Mouse (Mus musculus) stomach, postnatal 0 days (tissue): ENCODE results near the gene Hint1. TPM values are rescaled to one million over a fixed set of nuclear protein-coding genes. Genes with fewer than 3 reads are reported as not detected.

ENCODE experiments used
- ATAC-seq: fragments of 200-750 bp; cut with Nextera tagmentation; 2 replicates; pipeline ENCODE4 v1.8.0; 2017; ENCODE audit not compliant: low FRiP score, low TSS enrichment
- DNase-seq: peaks from one replicate; pipeline ENCODE4 v3.0.0-alpha.2; 2016; ENCODE audit warnings: low spot score
- H3K27ac ChIP-seq: fragments of 300-500 bp; sonication (generic); replicated peaks from 2 replicates; pipeline ENCODE4 v1.5.1; 2014; ENCODE audit warnings: mild to moderate bottlenecking, control low read depth
- H3K27me3 ChIP-seq: fragments of 300-500 bp; sonication (generic); 2 replicates; pipeline ENCODE4 v1.6.1; 2014; ENCODE audit warnings: low read length; ENCODE audit not compliant: control insufficient read depth, insufficient read depth
- H3K36me3 ChIP-seq: fragments of 300-500 bp; sonication (generic); 2 replicates; pipeline ENCODE4 v1.6.1; 2014; ENCODE audit warnings: low read length, mixed read lengths; ENCODE audit not compliant: control insufficient read depth, insufficient read depth
- H3K4me1 ChIP-seq: fragments of 300-500 bp; sonication (generic); replicated peaks from 2 replicates; pipeline ENCODE4 v1.6.1; 2014; ENCODE audit warnings: antibody characterized with exemption; ENCODE audit not compliant: control insufficient read depth, insufficient read depth
- H3K4me2 ChIP-seq: fragments of 300-500 bp; sonication (generic); replicated peaks from 2 replicates; pipeline ENCODE4 v1.6.1; 2014; ENCODE audit warnings: low read depth, mild to moderate bottlenecking, control low read depth, moderate library complexity
- H3K4me3 ChIP-seq: fragments of 300-500 bp; sonication (generic); 2 replicates; pipeline ENCODE4 v1.5.1; 2014; ENCODE audit warnings: low read depth, low read length, control low read depth
- H3K9ac ChIP-seq: fragments of 300-500 bp; sonication (generic); 2 replicates; pipeline ENCODE4 v1.6.1; 2014; ENCODE audit warnings: mild to moderate bottlenecking, low read length, control low read depth, mixed read lengths
- H3K9me3 ChIP-seq: fragments of 300-500 bp; sonication (generic); 2 replicates; pipeline ENCODE4 v1.6.1; 2016; ENCODE audit warnings: low read length; ENCODE audit not compliant: control insufficient read depth
- CTCF ChIP-seq: IDR thresholded peaks from 2 replicates; pipeline ENCODE4 v1.5.1; 2016; ENCODE audit warnings: antibody characterized with exemption, low read depth, mild to moderate bottlenecking, moderate library complexity
- EP300 ChIP-seq: optimal IDR thresholded peaks from 2 replicates; pipeline ENCODE3; 2016; ENCODE audit warnings: antibody characterized with exemption
- WGBS: fragments of 180-500 bp; shearing (Covaris S2); extraction: QIAGEN DNeasy Blood & Tissue Kit; methylation state at CpG from one replicate; pipeline ENCODE4 v1.1.7; 2014; 5-methylcytosine and 5-hydroxymethylcytosine counted together
- polyA plus RNA-seq: library from polyadenylated mRNA; unstranded; fragments of >200 nt; fragmentation: Nextera tagmentation; extraction: Ambion mirVana; gene quantifications from 2 replicates; pipeline ENCODE4 v1.2.1, GENCODE M21; 2015

Gene Hint1
- polyA plus RNA-seq: 745 and 824 TPM in 2 replicates

DNA sequence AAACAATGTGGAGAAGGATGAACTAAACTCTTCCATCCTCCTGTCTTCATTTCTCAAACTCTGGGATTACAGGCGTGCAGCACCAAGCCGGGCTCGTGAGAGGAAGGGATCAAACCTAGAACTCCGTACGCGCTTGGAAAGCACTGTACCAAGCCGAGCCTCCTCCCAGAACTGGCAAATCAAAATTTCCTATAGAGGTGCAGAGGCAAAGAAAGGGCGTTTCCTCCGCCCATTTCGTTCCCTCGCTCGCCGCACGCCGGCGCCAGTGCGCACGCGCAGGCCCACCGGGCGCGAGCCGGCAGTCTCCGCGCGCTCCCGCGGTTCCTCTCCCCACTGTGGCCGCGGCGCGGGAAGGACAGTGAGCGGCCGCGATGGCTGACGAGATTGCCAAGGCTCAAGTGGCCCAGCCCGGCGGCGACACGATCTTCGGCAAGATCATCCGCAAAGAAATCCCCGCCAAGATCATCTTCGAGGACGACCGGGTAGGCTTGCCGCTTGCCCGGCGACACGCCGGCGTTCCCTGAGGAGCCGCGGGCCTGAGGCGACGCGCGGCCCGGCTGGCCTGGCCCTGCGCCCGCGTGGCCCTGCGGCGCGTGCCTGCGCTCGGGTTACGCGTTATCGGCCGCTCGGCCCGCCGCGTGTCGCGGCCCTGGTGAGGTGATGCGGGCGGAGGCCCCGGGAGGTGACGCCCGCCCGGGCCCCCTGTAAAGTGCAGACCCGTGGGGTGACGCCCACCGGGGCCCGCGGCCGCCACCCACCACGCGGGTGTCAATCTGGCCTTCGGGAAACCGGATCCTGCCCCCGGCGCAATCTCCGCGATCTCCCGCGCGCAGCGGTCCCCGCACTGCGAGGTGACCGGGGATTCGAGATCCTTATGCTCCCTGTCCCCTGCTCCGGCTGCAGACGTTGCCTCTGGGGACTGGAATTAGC is at the start of gene Hint1:
Gene Hint1, plus strand, starts transcription at position 265 of the 930 bp plus-strand sequence.
- ATAC-seq (peak; percentile 87), DNase-seq (peak; percentile 92)
- Histone ChIP-seq H3K27ac (peak within 1 kb of the TSS; percentile 95), H3K9me3 (no peaks in the 10 kb centered on the region), H3K36me3 (no peaks in the 10 kb centered on the region; the same call in 1 of the 2 replicates), H3K4me2 (peak within 1 kb of the TSS; percentile 63), H3K4me1 (0 out of 2 replicates have a peak, but pooled peaks cover 2% of the 10 kb centered on the region), H3K9ac (peak within 1 kb of the TSS; percentile 93), H3K4me3 (peak within 1 kb of the TSS; percentile 84), H3K27me3 (no peaks in the 10 kb centered on the region)
- WGBS: under 1% methylated on average over 93 of the region's 107 CpGs
- TF ChIP-seq EP300 (no peak), CTCF (peak; percentile 51)

DNA sequence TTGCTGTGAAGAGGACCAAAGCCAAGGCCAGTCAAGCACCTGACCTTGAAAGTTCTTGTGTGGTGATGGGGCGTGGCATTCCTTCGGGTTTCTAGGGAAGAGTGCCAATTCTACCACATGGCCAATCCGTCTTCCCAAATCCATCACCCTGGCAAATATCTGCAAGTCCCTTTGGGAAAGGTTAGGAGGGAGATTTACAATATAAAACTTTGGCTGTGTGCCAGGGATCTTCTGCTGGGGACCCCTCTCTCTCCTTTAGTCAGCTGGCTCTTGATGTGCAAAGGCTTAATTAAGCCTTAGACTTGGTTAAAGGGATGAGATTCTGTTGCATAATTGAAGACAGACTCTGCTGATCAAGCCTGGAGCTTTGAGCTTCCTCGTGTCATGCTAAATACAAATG is 48.7 kb upstream of the Hint1 start:
- no peak for DNase-seq
- 48% methylated on average over 4 of the region's 4 CpGs for WGBS

GRCm38 (mm10) chr11:54819489-54819888 is 46.7 kb upstream of the Hint1 start:
- TF ChIP-seq CTCF: no peak
- TF ChIP-seq EP300: no peak
- no peak overlapping the region for H3K4me2 ChIP-seq

More for the DNA sequence above, 48.7 kb upstream of the Hint1 start:
- Histone ChIP-seq H3K27ac (no peak overlapping the region), H3K36me3 (no peaks in the 10 kb centered on the region), H3K9me3 (no peaks in the 10 kb centered on the region), H3K4me2 (no peak overlapping the region), H3K9ac (no peak overlapping the region), H3K4me3 (no peak overlapping the region), H3K27me3 (no peaks in the 10 kb centered on the region), H3K4me1 (no peaks in the 10 kb centered on the region)
- no peak for ATAC-seq
- no peak for TF ChIP-seq CTCF
- no peak for TF ChIP-seq EP300

GRCm38 (mm10) chr11:54823467-54823866 is 42.7 kb upstream of the Hint1 start:
- Histone ChIP-seq H3K9me3 (no peaks in the 10 kb centered on the region), H3K9ac (no peak overlapping the region), H3K4me1 (no peaks in the 10 kb centered on the region), H3K4me2 (no peak overlapping the region), H3K36me3 (no peaks in the 10 kb centered on the region), H3K4me3 (no peak overlapping the region), H3K27me3 (no peaks in the 10 kb centered on the region), H3K27ac (no peak overlapping the region)
- DNase-seq: no peak
- TF ChIP-seq EP300 (no peak), CTCF (no peak)
- 61% methylated on average over 4 of the region's 4 CpGs for WGBS
- ATAC-seq: no peak

More at GRCm38 (mm10) chr11:54819489-54819888, 46.7 kb upstream of the Hint1 start:
- H3K9ac ChIP-seq: no peak overlapping the region
- H3K27me3 ChIP-seq: no peaks in the 10 kb centered on the region
- H3K27ac ChIP-seq: no peak overlapping the region
- no peaks in the 10 kb centered on the region for H3K4me1 ChIP-seq
- 61% methylated on average over 7 of the region's 7 CpGs for WGBS
- DNase-seq: no peak
- no peak for ATAC-seq
- H3K4me3 ChIP-seq: no peak overlapping the region
- no peaks in the 10 kb centered on the region for H3K36me3 ChIP-seq
- no peaks in the 10 kb centered on the region for H3K9me3 ChIP-seq

DNA sequence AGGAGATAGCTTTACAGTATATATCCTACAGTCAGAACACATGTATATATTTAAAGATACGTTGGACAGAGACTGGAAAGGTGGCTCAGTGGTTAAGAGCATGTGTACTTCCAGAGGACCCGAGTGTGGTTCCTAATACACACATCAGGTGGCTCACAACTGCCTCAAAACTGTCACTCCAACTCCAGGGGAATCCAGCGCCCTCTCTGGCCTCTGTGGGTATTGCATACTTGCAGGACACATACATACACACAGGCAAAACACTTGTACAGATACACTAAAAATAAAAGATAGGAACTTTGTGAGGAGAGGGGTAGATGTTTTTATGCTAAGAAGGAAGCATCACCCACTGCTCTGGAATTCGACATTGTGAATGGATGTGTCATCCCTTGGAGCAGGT is 40.4 kb upstream of the Hint1 start:
- Histone ChIP-seq H3K4me3 (no peak overlapping the region), H3K9ac (no peak overlapping the region), H3K27ac (no peak overlapping the region), H3K4me1 (no peaks in the 10 kb centered on the region), H3K9me3 (no peaks in the 10 kb centered on the region), H3K4me2 (no peak overlapping the region), H3K27me3 (no peaks in the 10 kb centered on the region), H3K36me3 (no peaks in the 10 kb centered on the region)
- 81% methylated on average over 4 of the region's 4 CpGs for WGBS
- ATAC-seq: no peak
- TF ChIP-seq CTCF (peak; percentile 24), EP300 (no peak)
- no peak for DNase-seq

GRCm38 (mm10) chr11:54826819-54827218 is 39.4 kb upstream of the Hint1 start:
- H3K9me3 ChIP-seq: no peaks in the 10 kb centered on the region
- H3K36me3 ChIP-seq: no peaks in the 10 kb centered on the region
- 84% methylated on average over 8 of the region's 8 CpGs for WGBS
- H3K27ac ChIP-seq: no peak overlapping the region
- H3K4me3 ChIP-seq: no peak overlapping the region
- no peak for DNase-seq
- no peak overlapping the region for H3K9ac ChIP-seq
- no peak for TF ChIP-seq EP300
- TF ChIP-seq CTCF: no peak
- H3K27me3 ChIP-seq: no peaks in the 10 kb centered on the region
- H3K4me2 ChIP-seq: no peak overlapping the region
- H3K4me1 ChIP-seq: no peaks in the 10 kb centered on the region
- ATAC-seq: no peak
